Mouse (Mus musculus): ENCODE measurements around the gene Phc1.
"Not testable (repeated sequence)": the region's sequence is repeated elsewhere in the genome, so short reads cannot be mapped to it uniquely, and the experiment has no call there.

Phc1 gene

DNA sequence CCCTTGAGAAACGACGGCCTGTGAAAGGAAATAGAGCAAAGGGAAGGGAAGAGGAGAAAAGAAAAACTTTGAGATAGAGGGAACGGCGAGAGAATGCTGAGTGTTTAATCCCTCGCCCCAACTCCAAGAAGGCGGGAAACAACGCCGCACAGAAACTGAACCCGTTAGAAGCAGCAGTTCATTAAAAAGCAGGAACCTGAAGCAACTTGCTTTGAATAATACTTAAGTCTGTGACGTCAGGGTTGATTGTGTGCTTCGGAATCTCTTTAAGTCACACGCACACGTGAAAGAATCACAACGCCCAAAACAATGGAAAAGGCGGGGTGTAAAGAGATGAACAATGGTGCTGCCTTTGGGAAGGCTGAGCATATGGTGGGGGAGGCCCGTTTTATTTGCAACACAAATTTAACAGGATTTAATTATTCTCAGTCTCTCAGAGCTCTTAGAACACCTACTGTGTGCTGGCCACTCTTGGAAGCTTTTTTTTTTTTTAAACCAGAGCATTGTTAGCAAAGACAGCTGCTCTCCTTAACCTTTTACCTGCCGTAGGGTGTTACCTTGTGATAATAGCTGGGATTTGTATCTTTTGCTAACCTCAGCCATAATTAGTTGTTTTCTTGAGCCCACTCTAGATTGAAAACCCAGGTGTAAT is at the start of gene Phc1:
Phc1 (minus strand) TSS at position 213 of the 652 bp plus-strand sequence.
- no peak for DNase-seq

DNA sequence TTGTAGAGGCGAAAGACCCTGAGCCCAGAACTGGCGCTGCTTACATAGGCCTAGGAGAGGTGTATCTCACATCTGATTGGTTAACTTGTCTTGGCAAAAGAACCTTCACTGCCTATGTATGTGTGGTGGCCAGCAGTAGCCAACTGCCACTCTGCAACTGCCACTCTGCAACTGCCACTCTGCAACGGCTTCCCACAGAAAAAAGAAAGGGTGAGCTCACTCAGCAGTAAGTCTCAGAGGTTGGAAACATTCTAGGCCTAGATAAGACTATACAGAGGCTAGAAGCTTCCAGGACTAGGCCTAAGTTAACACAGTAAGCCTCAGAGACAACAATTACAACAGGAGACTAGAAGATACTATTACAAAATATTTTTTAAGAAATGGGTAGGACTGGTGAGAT is 49.6 kb upstream of the Phc1 start:
- not testable (repeated sequence) for DNase-seq

GRCm38 (mm10) chr6:122387177-122388028 is 47.0 kb upstream of the Phc1 start:
- DNase-seq: not testable (repeated sequence)

DNA sequence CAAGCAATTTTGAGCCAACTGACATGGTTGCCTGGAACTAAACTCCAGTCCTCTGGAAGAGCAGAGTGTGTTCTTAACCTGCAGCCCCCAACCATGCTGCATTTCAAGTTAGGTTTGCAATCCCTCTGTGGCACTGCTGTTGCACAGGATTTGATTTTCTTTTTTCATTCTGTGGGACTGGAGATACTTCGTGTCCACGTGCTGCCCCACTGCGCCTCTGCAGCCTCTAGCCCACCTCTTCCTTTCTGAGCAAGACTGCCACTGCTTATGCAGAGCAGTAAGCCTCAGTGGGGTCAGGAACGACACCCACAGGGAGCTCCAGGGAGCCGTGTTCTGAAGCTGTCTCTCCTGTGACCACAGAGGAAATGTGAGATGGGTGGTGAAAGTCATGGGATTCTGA is 45.4 kb upstream of the Phc1 start:
- no peak for DNase-seq

DNA sequence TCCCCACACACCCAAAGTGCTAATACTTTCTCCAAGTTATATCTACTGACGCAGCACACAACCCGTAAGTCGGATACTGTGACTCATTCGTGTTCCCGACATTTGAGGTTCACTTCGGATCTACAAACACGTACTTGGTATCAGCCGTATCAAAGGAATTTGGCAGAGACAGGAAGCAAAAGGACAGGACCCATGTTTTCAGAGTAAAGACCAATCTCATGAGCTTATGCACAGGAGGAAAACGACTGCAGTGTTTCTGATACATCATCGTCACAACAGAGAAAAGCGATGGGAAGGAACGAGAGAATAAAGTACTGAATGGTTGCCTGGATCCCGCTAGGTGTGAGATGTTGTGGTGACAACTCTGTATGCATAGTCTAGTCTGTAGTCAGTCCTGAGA is 44.5 kb upstream of the Phc1 start:
- no peak for DNase-seq

DNA sequence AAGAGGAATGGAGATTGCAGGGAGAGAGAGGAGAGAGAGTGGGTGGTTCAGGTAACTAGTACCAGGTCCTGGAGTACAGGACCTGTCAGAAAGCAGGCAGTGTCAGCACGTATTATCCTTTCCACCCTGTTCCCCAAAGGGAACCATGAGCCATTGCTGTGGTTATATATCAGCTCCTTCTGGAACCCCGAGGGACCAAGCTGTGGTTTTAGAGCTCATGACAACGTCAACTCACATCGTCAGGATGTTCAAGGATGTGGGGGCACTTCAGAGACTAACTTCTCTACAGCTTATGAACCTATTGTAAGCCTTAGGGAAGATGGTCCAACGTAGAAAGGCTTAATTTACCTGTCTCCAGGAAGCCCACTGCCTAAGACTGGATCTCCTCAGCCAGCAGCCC is 42.9 kb upstream of the Phc1 start:
- DNase-seq: no peak

GRCm38 (mm10) chr6:122382046-122382445 is 41.7 kb upstream of the Phc1 start:
- DNase-seq: no peak

GRCm38 (mm10) chr6:122368245-122368644 is 27.9 kb upstream of the Phc1 start:
- no peak for DNase-seq

DNA sequence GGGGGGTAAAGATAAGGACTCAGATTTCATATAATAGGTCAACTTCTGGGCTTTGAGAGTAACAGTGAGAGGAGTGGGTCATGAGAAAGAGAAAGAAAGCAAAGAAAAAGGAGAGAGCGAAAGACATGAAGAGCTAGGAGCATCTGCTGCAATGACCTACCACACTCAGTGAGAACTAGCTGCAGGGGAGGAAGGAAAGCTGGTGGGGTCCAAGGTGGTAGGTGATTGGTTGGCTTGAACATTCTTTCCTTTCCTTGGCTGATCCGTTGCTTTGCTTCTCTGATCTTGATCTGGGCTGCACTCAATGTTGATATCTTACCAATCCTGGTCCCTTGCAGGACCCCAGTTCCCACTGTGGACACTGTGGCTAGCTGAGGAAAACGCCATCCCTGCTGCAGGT is 26.6 kb upstream of the Phc1 start:
- no peak for DNase-seq

- no peak for DNase-seq
Observed at GRCm38 (mm10) chr6:122366287-122366686, 25.9 kb upstream of the Phc1 start.

DNA sequence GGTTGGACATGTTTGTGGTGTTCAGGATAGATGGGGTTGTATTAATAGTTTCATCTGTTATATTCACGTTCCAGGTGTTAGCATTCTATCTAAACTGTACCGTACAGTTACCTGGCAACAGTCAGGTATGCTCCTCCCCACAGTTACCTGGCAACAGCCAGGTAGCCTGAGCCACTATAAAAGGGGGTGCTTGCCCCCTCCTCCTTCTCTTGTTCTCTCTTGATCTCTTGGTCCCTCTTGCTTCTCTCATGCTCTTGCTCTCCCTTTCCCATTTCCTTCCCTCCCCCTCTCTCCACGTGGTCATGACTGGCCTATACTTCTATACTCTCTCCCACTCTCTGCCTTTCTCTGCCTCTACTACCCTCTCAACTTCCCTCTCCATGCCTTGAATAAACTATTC is 25.3 kb upstream of the Phc1 start:
- DNase-seq: no peak

DNA sequence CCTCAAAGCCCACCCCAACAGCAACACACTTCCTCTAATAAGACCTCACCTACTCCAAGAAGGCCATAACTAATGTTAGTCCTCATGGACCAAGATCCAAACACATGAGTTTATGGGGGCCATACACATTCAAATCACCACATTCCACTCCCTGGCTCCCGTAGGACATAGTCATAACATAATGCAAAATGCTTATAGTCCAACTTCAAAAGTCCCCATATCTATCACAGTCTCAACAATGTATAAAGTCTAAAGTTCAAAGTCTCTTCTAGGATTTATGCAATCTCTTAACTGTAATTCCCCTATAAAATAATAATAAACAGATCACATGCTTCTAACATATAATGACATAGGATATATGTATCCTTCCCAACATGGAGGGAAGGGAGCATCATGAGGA is 16.7 kb upstream of the Phc1 start:
- DNase-seq: no peak

DNA sequence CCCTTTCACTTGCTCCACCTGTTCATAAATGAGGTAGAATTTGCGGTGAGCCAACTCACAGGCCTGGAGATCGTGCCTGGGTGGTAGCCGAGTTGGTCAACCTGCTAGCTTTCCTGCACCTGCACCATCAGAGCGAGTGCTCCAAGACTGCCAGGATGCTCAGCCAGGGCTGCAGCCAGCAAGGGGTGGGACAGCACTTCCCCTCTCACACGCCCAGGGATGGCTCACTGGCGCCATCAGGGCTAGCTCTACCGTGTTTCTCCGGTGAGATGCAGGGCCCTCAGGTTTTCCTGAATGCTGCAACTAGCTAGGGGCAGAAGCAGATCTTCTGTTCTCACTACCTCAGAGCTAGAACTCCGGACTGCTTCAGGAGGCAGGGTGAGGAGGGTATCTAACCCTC is 15.5 kb upstream of the Phc1 start:
- no peak for DNase-seq

- not testable (repeated sequence) for DNase-seq
Observed at GRCm38 (mm10) chr6:122347326-122347725, 7.0 kb upstream of the Phc1 start.

GRCm38 (mm10) chr6:122346399-122346798 is 6.0 kb upstream of the Phc1 start:
- no peak for DNase-seq

- no peak for DNase-seq
Observed at GRCm38 (mm10) chr6:122345731-122346130, 5.4 kb upstream of the Phc1 start.

DNA sequence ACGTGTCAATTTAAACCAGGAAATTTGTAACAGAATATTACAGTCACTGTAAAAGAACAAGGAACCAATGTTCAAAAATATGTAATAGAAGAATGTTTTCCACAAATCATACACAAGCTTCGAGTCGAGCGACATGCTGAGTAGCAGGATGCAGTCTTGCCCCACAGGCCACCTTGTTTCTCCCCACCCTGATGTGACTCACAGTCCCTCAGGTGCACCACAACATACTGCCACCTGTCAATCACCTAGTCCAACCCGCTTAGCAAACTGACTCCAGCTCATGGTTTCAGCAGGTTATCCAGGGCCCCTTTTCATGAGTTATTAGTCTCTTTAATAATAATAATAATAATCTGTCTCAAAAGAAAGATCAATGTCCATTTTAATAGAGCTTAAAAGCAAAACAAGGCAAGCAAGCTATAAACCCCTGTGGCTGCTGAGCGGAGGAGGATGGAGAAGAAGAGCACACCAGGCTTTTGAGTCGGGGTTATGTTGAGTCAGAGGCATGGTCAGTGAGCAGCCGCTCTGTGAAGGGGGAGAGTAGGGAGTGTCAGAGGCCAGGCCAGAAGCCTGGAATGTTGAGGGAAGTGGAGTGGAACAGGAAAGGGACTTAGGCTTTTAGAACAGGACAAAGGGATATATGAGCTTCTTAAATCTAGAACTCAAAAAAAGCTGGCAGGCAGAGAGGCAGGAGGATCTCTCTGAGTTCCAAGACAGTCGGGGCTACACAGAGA is 4.2 kb upstream of the Phc1 start:
- no peak for DNase-seq

DNA sequence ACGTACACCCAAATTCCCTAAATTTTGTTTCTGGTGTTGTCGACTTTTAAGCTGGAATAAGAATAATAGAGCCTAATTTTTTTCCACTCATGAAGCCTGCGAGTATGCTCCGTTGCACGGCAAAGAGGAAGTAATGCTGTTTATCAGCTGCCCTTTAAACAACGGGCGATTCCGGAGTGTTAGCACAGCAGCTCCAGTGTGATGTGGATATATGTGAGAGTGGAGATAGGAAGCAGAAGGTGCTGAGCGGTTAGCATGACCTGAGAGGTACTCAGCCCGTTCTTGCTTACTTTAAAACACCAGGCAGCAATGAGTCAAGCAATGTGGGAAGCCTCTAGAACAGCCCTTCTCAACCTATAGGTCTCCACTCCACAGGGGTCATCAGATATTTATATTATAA is 3.4 kb upstream of the Phc1 start:
- no peak for DNase-seq

DNA sequence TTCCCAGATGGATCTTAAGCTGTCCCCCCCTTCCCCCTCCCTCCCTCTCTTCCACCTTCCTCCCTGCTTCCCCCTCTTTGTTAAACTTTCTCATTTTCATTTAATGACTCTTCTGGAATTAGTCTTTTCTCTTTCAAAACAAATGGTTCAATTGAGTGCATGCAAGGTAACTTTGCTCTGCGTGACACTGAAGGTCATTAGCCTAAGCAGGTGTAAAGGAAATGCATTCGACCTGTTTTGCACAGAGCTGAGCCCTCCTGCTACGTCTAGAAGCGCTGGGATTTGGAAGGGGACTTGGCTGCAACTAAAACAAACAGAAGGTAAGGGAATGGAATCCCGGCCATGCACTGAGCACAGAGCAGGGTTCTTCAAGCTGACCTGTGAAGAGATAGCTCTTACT is 1.8 kb upstream of the Phc1 start:
- DNase-seq: no peak

DNA sequence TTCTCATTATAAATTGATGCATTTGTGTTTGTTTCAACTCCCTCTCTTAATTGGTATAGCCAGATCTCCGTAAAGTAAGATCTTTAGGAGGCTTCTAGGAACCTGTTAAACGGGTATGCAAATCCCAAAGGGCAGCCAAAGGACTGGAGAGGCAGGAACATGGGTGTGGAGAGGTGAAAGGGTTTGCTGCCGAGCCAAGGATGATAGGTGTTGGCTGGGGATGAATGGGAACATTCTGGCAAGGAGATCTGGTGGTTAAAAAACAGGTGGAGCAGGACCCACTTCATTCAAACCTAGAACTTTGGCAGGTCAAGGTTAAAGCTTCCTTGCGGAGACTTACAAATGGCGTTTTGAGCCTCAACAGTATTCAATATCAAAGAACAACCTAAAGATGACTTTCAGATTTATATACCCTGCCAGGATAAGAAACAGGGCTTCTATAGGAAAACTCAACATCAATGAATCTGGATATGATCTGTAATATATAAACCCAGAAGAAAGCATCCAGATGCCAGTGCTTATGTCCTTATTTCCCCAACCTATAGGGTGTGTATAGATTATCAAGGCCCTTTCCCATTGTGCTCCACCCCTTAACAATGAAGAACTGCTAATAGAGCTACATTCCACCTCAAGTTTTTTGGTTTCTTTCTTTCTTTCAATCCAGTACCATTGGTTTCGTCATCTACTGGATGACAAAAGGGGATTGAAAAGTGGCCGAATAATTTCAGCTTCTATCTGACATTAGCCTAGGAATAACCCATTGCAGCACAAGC is 863 bp upstream of the Phc1 start:
- DNase-seq: peak; percentile 41

- peak; percentile 82 for DNase-seq
Observed at GRCm38 (mm10) chr6:122339648-122340341, 566 bp downstream of the Phc1 start.

- peak; percentile 67 for DNase-seq
Observed at GRCm38 (mm10) chr6:122339047-122339647, 1.2 kb downstream of the Phc1 start.
